Mouse (Mus musculus) cerebellum, adult 8-10 months (tissue): ENCODE data around the gene Alkbh2.

Experiments used
- DNase-seq: peaks from one replicate; pipeline ENCODE4 v3.0.0; 2022

Gene Alkbh2

GRCm38 (mm10) chr5:114139175-114139574, 11.2 kb upstream of the Alkbh2 start:
- DNase-seq = peak; percentile 31

GRCm38 (mm10) chr5:114138277-114139164, 10.5 kb upstream of the Alkbh2 start:
- DNase-seq = no peak

GRCm38 (mm10) chr5:114137481-114138276, 9.7 kb upstream of the Alkbh2 start:
- DNase-seq = no peak

- no peak for DNase-seq
Measured at GRCm38 (mm10) chr5:114135516-114135915, 7.5 kb upstream of the Alkbh2 start.

- peak; percentile 37 for DNase-seq
Measured at GRCm38 (mm10) chr5:114134091-114134534, 6.1 kb upstream of the Alkbh2 start.

GRCm38 (mm10) chr5:114132841-114133240, 4.8 kb upstream of the Alkbh2 start:
- no peak for DNase-seq

GRCm38 (mm10) chr5:114131521-114131840, 3.5 kb upstream of the Alkbh2 start:
- DNase-seq = no peak

- peak; percentile 96 for DNase-seq
Measured at GRCm38 (mm10) chr5:114130698-114131520, 2.9 kb upstream of the Alkbh2 start.

- DNase-seq = peak; percentile 54
Measured at GRCm38 (mm10) chr5:114130211-114130605, 2.2 kb upstream of the Alkbh2 start, which contains the start of gene Ung. TSS of gene Ung (plus strand) at chr5:114130386.

GRCm38 (mm10) chr5:114129550-114130210, 1.7 kb upstream of the Alkbh2 start:
- DNase-seq = no peak

- no peak for DNase-seq
Measured at GRCm38 (mm10) chr5:114126499-114127244, 1.3 kb downstream of the Alkbh2 start.

- no peak for DNase-seq
Measured at GRCm38 (mm10) chr5:114126008-114126407, 2.0 kb downstream of the Alkbh2 start.

GRCm38 (mm10) chr5:114119806-114120205, 8.2 kb downstream of the Alkbh2 start:
- DNase-seq = no peak

GRCm38 (mm10) chr5:114116586-114116985, 11.4 kb downstream of the Alkbh2 start:
- DNase-seq = no peak

GRCm38 (mm10) chr5:114115030-114115429, 13.0 kb downstream of the Alkbh2 start:
- no peak for DNase-seq

- DNase-seq = no peak
Measured at GRCm38 (mm10) chr5:114113334-114113733, 14.7 kb downstream of the Alkbh2 start.

GRCm38 (mm10) chr5:114106391-114106935, 21.6 kb downstream of the Alkbh2 start:
- DNase-seq = no peak

- DNase-seq = no peak
Measured at GRCm38 (mm10) chr5:114102807-114103206, 25.2 kb downstream of the Alkbh2 start.

GRCm38 (mm10) chr5:114101873-114102272, 26.1 kb downstream of the Alkbh2 start:
- no peak for DNase-seq

- DNase-seq = peak; percentile 35
Measured at GRCm38 (mm10) chr5:114100390-114101099, 27.5 kb downstream of the Alkbh2 start.
